Mouse (Mus musculus): Measurements from ENCODE around the gene Zfp644. TPM values are rescaled to one million over a fixed set of nuclear protein-coding genes. Genes with fewer than 3 reads are reported as not detected.
"Not testable (repeated sequence)": the region's sequence is repeated elsewhere in the genome, so short reads cannot be mapped to it uniquely, and the experiment has no call there.

The Zfp644 gene
- 10 to 100 TPM; 36.7 to 52.0 TPM for polyA plus RNA-seq (2017; shearing (Covaris generic))

- peak; percentile 82 for ATAC-seq
Observed at GRCm38 (mm10) chr5:106696396-106697337, at the start of gene Zfp644. Zfp644 (minus strand) TSS chr5:106697287.

DNA sequence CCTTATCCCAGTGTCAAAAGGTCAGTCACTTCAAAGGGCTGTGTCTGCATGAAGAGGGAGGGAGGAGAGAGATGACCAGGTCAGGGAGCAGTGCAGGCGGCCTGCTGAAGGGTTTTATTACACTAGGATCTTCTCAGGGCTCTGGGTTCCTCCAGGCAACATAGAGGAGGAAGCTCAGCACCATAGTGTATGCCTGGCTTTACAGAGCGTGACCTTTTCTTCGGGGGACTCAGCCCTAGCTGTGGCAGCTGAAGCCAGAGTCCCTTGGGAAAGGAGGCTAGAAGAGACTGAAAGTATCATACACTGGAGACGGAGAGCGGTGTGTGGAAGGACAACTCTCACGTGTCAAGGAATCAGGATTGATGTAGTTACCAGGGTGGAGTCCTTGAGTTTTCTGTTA, 42.6 kb upstream of the Zfp644 start:
- ATAC-seq, result no peak

DNA sequence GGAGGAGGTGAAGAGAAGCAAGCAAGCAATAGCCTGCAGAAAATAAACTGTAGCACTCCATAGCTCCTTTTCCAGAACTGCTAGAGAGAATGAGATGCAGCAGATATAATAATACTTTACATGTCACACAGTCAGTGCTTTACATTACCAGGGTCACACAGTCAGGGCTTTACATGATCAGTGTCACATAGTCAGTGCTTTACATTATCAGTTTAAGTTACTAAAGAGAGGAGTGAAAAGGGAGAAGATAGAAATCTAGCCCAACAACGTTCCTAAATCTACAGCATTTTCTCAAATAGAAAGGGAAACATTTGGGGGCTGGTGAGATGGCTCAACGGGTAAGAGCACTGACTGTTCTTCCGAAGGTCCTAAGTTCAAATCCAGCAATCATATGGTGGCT, 26.4 kb upstream of the Zfp644 start:
- ATAC-seq, result no peak

GRCm38 (mm10) chr5:106722771-106723170, 25.7 kb upstream of the Zfp644 start:
- no peak for ATAC-seq

DNA sequence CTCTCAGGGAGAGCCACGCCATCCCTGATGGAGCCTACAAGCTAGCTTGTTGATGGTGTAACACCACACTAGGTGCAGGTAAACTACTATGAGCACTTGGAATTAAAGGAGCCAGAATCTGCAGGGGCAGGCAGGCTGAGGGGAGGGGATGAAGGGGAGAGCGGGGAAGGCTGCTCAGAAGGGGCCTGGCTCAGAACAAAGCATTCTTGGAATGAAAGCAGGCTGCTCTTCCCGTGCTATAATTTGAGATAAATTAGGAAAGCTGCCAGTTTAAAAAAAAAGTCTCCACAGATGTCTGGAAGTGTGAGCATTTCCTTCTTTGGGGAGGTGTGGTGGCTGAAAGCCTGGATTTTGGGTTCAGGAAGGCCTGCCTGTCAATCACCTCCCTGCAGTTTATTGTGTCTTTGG, 14.8 kb upstream of the Zfp644 start:
- ATAC-seq, result no peak

DNA sequence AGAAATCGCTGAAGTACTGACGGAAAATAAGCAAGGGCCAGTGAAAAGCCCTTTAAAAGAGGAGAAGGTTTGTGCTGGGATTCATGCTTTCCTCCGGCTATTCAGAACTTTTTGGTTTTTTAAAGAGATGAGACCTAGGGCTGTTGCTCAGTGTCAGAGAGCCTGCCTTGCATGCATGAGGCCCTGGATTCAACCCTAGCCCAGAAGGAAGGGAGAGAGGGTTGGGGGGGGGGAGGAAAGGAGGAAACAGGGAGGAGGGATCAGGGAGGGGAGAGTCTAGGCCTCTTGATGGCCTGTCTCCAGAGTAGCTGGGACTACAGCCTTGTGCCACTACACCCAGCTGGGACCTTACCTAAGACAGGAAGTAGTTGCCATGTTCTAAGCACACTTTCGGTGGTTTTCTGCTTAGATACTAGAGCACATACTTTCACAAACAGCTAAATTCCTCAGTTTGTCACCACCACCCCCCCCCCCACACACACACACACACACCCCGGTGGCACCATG, 14.2 kb upstream of the Zfp644 start:
- ATAC-seq, result no peak

DNA sequence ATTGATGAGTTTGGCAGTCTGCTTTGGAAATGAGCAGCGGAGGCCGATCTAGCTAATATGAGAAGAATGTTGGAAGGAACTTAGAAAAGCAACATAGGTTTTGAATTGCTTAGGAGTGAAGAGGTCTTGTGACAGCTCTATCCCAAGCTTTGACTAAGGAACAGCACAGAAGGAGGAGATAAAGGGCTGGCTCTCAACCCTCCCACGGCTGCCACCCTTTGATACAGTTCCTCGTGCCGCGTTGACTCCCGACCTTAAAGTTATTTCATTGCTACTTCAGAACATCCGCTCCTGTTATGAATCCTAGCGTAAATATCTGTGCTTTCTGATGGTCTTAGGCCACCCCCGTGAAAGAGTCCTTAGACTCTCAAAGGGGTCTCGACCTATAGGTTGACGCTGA, 13.5 kb upstream of the Zfp644 start:
- no peak for ATAC-seq

DNA sequence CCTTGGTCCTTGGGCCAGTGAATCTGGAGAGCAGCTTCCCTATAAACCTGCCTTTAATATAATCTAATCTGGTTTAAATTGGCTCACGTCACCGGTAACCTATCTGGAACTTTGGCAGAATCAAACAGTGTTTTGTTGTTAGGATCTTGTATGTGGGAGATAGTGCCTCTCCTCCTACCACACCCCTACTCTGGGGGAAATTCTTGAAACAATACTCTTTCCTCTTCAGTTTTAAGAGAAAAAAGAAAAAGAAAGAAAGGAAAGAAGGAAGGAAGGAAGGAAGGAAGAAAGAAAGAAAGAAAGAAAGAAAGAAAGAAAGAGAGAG, 13.0 kb upstream of the Zfp644 start:
- no peak for ATAC-seq

GRCm38 (mm10) chr5:106709388-106710084, 12.4 kb upstream of the Zfp644 start:
- no peak for ATAC-seq

GRCm38 (mm10) chr5:106706363-106706762, 9.3 kb upstream of the Zfp644 start:
- no peak for ATAC-seq

GRCm38 (mm10) chr5:106705162-106705561, 8.1 kb upstream of the Zfp644 start:
- no peak for ATAC-seq

DNA sequence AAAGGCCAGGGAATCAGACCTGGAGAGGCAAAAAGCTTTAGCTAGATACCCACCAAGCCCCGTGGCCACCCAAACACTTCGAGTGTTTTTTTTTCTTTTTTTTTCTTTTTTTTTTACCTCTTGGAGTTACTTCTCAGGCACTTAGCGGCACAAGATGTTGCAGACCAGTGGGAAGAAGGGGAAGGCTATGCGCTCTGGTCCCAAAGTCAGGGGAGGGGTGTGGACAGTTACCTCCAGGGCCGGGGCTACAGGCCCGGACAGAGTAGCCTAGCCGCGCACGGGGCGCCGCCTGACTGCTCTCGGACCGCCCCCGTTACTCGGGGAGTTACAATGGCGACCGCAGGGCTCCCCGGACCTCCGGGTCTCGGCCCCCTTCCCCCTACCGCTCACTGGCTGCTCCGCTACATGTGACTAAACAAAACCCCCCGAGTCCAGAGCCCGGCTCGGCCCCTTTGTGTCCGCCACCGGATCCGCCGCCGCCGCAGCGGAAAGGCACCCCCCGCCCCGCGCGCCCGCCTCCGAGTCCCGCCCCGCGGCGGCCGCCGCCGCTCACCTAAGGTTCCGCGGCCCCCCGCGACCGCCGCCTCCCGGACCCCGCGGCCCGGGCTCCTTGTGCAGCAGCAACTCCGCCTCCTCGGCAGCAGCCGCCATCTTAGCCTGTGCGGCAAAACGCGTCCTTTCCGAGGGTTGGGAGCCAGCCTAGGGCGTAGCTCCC, 1.2 kb downstream of the Zfp644 start:
- peak; percentile 52 for ATAC-seq

DNA sequence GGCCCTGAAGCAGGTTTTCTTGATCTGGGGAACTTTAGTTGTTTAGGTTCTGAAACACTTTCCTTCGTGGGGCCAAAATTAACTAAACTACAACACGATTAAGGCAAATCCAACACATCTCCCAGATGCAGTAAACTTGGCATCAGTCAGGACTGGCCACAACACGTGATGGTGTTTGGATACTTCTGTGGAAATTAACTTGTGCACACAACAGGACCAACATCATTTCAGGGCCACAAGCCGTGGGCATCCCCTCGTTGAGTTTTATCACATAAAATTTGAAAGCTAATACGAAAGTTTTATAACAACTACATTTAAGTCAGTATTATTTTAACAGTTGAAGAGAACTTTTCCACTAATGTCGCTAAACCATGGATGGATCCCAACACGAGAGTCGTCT, 1.9 kb downstream of the Zfp644 start:
- ATAC-seq, result no peak

DNA sequence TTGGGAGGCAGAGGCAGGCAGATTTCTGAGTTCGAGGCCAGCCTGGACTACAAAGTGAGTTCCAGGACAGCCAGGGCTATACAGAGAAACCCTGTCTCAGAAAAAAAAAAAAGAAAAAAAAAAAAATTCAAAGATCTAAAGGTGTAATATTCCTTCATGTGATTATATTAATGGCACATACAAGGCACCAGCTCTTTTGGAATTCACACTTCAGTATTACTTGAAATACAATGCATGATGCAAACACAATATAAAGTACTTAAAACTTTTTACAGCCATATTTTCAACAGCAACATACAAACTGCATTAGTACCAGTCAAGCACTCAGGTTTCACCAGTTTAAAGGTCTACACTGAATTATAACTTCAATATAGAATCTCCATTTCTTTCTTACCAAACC, 2.4 kb downstream of the Zfp644 start:
- ATAC-seq, result no peak

DNA sequence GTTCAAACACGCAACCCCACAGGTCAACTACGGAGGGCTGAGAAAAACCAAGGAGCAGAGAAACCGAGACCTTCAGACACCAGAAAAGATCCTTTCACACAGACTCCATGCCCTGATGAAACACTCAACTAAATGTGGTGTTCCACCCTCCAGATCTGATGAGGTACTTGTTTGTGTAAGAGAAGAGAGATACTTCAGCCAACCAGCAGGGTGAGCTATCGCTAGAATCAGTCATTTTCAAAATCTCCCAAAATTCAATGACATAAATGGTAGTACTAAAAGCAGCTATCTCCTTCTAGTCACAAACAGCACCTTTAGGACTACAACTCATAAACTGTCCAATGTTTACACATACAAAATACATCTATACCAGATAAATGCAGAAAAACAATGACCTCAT, 4.1 kb downstream of the Zfp644 start:
- ATAC-seq, result peak; percentile 28

DNA sequence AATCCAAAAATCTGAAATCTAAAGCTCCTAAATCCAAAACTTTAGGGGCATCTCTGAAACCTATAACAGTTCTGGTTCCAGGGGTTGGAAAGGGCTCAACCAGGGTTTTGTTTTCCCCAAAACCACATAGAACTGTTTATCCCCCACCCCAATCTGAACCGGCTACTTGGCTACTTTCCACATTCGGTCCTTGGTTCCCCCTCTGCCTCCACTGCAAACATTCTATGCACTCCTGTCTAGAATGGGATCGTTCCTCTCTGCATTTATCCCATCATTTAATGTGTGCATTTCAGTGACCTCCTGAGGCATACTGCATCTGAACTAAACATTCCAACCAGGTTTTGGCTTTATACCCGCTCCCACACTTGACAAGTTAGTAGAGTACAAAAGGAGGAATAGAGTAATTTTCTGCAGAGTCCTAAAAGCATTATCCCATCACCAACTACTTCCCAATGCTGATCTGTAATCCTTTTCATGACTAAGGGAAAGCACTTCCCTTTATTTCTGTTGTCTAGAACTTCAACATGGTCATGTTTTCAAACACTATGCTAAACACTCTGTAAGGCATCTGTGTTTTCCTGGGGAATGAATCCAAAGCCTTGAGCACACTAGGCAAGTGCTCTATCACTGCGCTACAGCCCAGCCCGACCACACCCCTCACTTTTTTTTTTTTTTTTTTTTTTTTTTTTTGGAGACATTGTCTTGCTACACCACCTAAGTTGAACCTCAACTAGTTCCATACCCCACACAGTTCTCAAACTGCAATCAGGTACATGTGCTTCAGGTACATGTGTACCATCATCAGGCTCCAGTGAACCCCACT, 16.2 kb downstream of the Zfp644 start:
- no peak for ATAC-seq

GRCm38 (mm10) chr5:106679659-106680058, 17.4 kb downstream of the Zfp644 start:
- no peak for ATAC-seq

GRCm38 (mm10) chr5:106678823-106679222, 18.3 kb downstream of the Zfp644 start:
- ATAC-seq, result not testable (repeated sequence)

DNA sequence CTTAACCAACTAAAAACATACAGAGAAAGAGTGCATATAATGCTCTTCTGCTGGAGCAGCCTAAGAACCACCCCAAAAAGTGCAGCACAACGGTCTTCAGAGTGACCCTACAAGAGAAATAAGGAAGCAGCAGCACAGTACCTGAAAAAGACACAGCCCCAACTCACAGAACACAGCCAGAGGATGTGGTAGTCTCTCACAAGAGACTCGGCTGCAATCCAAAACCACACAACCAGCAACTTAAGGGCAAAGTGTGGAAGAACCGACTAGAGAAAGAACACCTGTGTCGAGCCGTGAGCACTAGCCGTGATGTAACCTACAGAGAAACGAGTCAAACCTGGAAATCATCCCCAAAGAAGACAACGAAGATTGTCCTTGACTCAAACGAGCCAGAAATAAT, 20.3 kb downstream of the Zfp644 start:
- peak; percentile 94 for ATAC-seq

DNA sequence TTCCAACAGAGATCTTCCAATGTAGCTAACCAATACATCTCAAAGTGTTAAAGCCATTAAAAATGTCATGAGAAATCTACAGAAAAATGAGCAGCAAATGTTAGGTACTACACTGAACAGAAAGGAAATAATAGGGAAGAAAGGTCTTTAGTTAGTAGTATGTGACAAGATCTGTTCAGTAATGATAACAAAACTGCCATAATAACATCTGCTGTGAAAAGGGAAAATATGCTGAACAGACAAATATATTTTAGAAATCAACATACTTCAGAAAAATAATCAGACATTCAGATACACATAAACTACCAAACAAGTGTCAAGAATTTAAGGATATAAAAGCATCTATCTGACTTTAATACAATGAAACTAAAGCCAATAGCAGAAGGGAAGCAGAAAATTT, 24.5 kb downstream of the Zfp644 start:
- ATAC-seq, result no peak

- no peak for ATAC-seq
Observed at GRCm38 (mm10) chr5:106671893-106672292, 25.2 kb downstream of the Zfp644 start.

- ATAC-seq, result no peak
Observed at GRCm38 (mm10) chr5:106664910-106665309, 32.2 kb downstream of the Zfp644 start.

Measured in CD4-positive, CD25-positive, alpha-beta regulatory T cell, adult 4 months (primary cell).